Mouse (Mus musculus) CH12.LX (cell line): ENCODE data around the gene Mn1. TPM values are rescaled to one million over a fixed set of nuclear protein-coding genes. Genes with fewer than 3 reads are reported as not detected.

ENCODE experiments used
- DNase-seq: peaks from one replicate; pipeline ENCODE4 v3.0.0-alpha.2; 2013; ENCODE audit errors: extremely low read depth
- H3K27ac ChIP-seq: 2 replicates; pipeline ENCODE4 v1.5.1; 2012; ENCODE audit warnings: low read depth, mild to moderate bottlenecking, control low read depth, moderate library complexity; ENCODE audit not compliant: insufficient read depth
- H3K27me3 ChIP-seq: replicated peaks from 2 replicates; pipeline ENCODE3; 2012; ENCODE audit warnings: inconsistent platforms
- H3K36me3 ChIP-seq, 2 experiments: replicated peaks in 1 of 2; 2 replicates each; pipeline versions ENCODE3 to v1.6.1; 2012; ENCODE audit warnings: inconsistent platforms in 1 of 2, low read length in 1 of 2, mild to moderate bottlenecking in 1 of 2, mixed read lengths in 1 of 2, moderate library complexity in 1 of 2; ENCODE audit not compliant: control insufficient read depth in 1 of 2, insufficient read depth in 1 of 2
- H3K4me1 ChIP-seq, 2 experiments: 2 replicates each; pipeline ENCODE4 v1.6.1; 2012; ENCODE audit warnings: inconsistent platforms in 1 of 2, moderate library complexity in 1 of 2; ENCODE audit not compliant: insufficient read depth in 2 of 2, control insufficient read depth in 1 of 2
- H3K4me2 ChIP-seq: 2 replicates; pipeline ENCODE4 v1.6.1; 2012; ENCODE audit warnings: low read depth, mild to moderate bottlenecking, control low read depth; ENCODE audit not compliant: poor library complexity, insufficient read depth, severe bottlenecking
- H3K4me3 ChIP-seq, 3 experiments: fragments of 150-350 bp in 1 of 3; sonication (generic) in 1 of 3; replicated peaks in 1 of 3; 2 replicates each; pipeline versions ENCODE3 to v1.5.1; 2011 to 2012; ENCODE audit warnings: low read depth in 2 of 3, low read length in 2 of 3, mild to moderate bottlenecking in 2 of 3, moderate library complexity in 2 of 3, control low read depth in 1 of 3, improper control_type of control experiment in 1 of 3, inconsistent platforms in 1 of 3, mixed read lengths in 1 of 3; ENCODE audit not compliant: poor library complexity in 1 of 3
- H3K79me2 ChIP-seq: replicated peaks from 2 replicates; pipeline ENCODE4 v1.6.1; 2012; ENCODE audit warnings: mild to moderate bottlenecking, moderate library complexity; ENCODE audit not compliant: control insufficient read depth, poor library complexity, insufficient read depth, severe bottlenecking; ENCODE audit errors: extremely low read depth
- H3K9ac ChIP-seq: 2 replicates; pipeline ENCODE4 v1.6.1; 2012; ENCODE audit warnings: low read depth, mild to moderate bottlenecking, control low read depth, moderate library complexity; ENCODE audit not compliant: insufficient read depth
- H3K9me3 ChIP-seq: replicated peaks from 2 replicates; pipeline ENCODE3; 2012; ENCODE audit warnings: low read length, inconsistent platforms, mixed read lengths
- CHD1 ChIP-seq: IDR thresholded peaks from 2 replicates; pipeline ENCODE4 v1.6.1; 2012; ENCODE audit warnings: low read depth, low read length, improper control_type of control experiment, inconsistent platforms
- CHD2 ChIP-seq: IDR thresholded peaks from 2 replicates; pipeline ENCODE4 v1.6.1; 2011; ENCODE audit warnings: low read length, improper control_type of control experiment
- CTCF ChIP-seq, 2 experiments: IDR thresholded peaks in 1 of 2; conservative IDR thresholded peaks in 1 of 2; 2 replicates each; pipeline ENCODE4 v1.5.1; 2011 to 2012; ENCODE audit warnings: low read depth in 2 of 2, low read length in 2 of 2, improper control_type of control experiment in 1 of 2, inconsistent platforms in 1 of 2, mild to moderate bottlenecking in 1 of 2, moderate library complexity in 1 of 2
- ELF1 ChIP-seq: IDR thresholded peaks from 2 replicates; pipeline ENCODE4 v1.6.1; 2014; ENCODE audit warnings: low read depth, mild to moderate bottlenecking, inconsistent platforms, low read length, improper control_type of control experiment
- EP300 ChIP-seq: IDR thresholded peaks from 2 replicates; pipeline ENCODE4 v1.6.1; 2011; ENCODE audit warnings: low read length, improper control_type of control experiment
- HCFC1 ChIP-seq: IDR thresholded peaks from 2 replicates; pipeline ENCODE4 v1.6.1; 2012; ENCODE audit warnings: low read depth, mild to moderate bottlenecking, inconsistent platforms, low read length, improper control_type of control experiment
- IRF4 ChIP-seq: IDR thresholded peaks from 2 replicates; pipeline ENCODE4 v1.6.1; 2014; ENCODE audit warnings: low read depth, mild to moderate bottlenecking, inconsistent platforms, low read length, improper control_type of control experiment
- JUN ChIP-seq: IDR thresholded peaks from 2 replicates; pipeline ENCODE4 v1.6.1; 2011; ENCODE audit warnings: low read depth, mild to moderate bottlenecking, low read length, improper control_type of control experiment, moderate library complexity; ENCODE audit not compliant: insufficient read depth
- MAZ ChIP-seq: IDR thresholded peaks from 2 replicates; pipeline ENCODE4 v1.6.1; 2012; ENCODE audit warnings: low read depth, mild to moderate bottlenecking, inconsistent platforms, low read length, improper control_type of control experiment, moderate library complexity
- MYC ChIP-seq: IDR thresholded peaks from 2 replicates; pipeline ENCODE4 v1.6.1; 2011; ENCODE audit warnings: low read depth, mild to moderate bottlenecking, improper control_type of control experiment, low read length
- NELFE ChIP-seq: IDR thresholded peaks from 2 replicates; pipeline ENCODE4 v1.6.1; 2011; ENCODE audit warnings: low read depth, low read length, improper control_type of control experiment
- NRF1 ChIP-seq: IDR thresholded peaks from 2 replicates; pipeline ENCODE4 v1.6.1; 2014; ENCODE audit warnings: low read depth, mild to moderate bottlenecking, inconsistent platforms, low read length, improper control_type of control experiment, moderate library complexity
- PAX5 ChIP-seq: IDR thresholded peaks from 2 replicates; pipeline ENCODE4 v1.6.1; 2012; ENCODE audit warnings: low read length, inconsistent platforms, mixed read lengths
- RAD21 ChIP-seq: IDR thresholded peaks from 2 replicates; pipeline ENCODE4 v1.6.1; 2011; ENCODE audit warnings: low read depth, mild to moderate bottlenecking, low read length, improper control_type of control experiment, moderate library complexity
- TBP ChIP-seq: conservative IDR thresholded peaks from 2 replicates; pipeline ENCODE4 v1.6.1; 2011; ENCODE audit warnings: low read depth, low read length, improper control_type of control experiment
- TCF12 ChIP-seq: IDR thresholded peaks from 2 replicates; pipeline ENCODE4 v1.6.1; 2014; ENCODE audit warnings: low read depth, mild to moderate bottlenecking, inconsistent platforms, low read length, improper control_type of control experiment
- UBTF ChIP-seq: IDR thresholded peaks from 2 replicates; pipeline ENCODE4 v1.6.1; 2012; ENCODE audit warnings: low read depth, mild to moderate bottlenecking, inconsistent platforms, low read length, improper control_type of control experiment, moderate library complexity
- USF1 ChIP-seq: IDR thresholded peaks from 2 replicates; pipeline ENCODE4 v1.6.1; 2014; ENCODE audit warnings: low read depth, mild to moderate bottlenecking, inconsistent platforms, low read length, improper control_type of control experiment
- USF2 ChIP-seq: conservative IDR thresholded peaks from 2 replicates; pipeline ENCODE4 v1.6.1; 2011; ENCODE audit warnings: low read depth, low read length, improper control_type of control experiment
- ZC3H11A ChIP-seq: IDR thresholded peaks from 2 replicates; pipeline ENCODE4 v1.6.1; 2012; ENCODE audit warnings: low read depth, mild to moderate bottlenecking, inconsistent platforms, low read length, improper control_type of control experiment
- ZKSCAN1 ChIP-seq: IDR thresholded peaks from 2 replicates; pipeline ENCODE4 v1.6.1; 2012; ENCODE audit warnings: low read depth, inconsistent platforms, low read length, improper control_type of control experiment, borderline replicate concordance
- dilution Hi-C: fragments of 300-500 bp; cut with MboI; formaldehyde crosslinking; loops from 2 replicates; pipeline ENCODE4 v1.14.3; 2020; ENCODE audit warnings: low sequenced_read_pairs; ENCODE audit not compliant: extremely low pct_unique_long_range_greater_than_20kb, extremely low pct_ligation_motif_present
- in situ Hi-C: fragments of 300-500 bp; cut with MboI; formaldehyde crosslinking; loops from 3 replicates; pipeline ENCODE4 v1.14.3; 2019; ENCODE audit warnings: low sequenced_read_pairs, low pct_ligation_motif_present, low pct_unique_long_range_greater_than_20kb, mixed read lengths
- polyA plus RNA-seq: library from polyadenylated mRNA; unstranded; fragments of >175 nt; gene quantifications from 2 replicates; pipeline ENCODE4 v1.2.1, GENCODE M21; 2012; ENCODE audit warnings: low read depth; ENCODE audit not compliant: insufficient read length
- total RNA-seq, 2 experiments: library from RNA; depleted of rRNA; stranded (reverse); fragments of 300-350 nt in 1 of 2; fragments of >200 nt in 1 of 2; gene quantifications; 2 replicates each; pipeline ENCODE4 v1.2.3; 2012 to 2014

Mn1 gene
- total and polyA plus RNA-seq, 3 experiments: not detected

- dilution Hi-C loops: no loop called here
- Histone ChIP-seq H3K4me3 (no peak overlapping the region), H3K9me3 (peaks cover 64% of the 10 kb centered on the region), H3K79me2 (no peaks in the 10 kb centered on the region), H3K4me2 (no peak overlapping the region), H3K27ac (no peak overlapping the region), H3K27me3 (no peaks in the 10 kb centered on the region), H3K9ac (no peak overlapping the region), H3K36me3 (no peaks in the 10 kb centered on the region), H3K4me1 (no peaks in the 10 kb centered on the region)
- TF ChIP-seq USF1 (no peak), ELF1 (no peak), EP300 (no peak), CHD1 (no peak), IRF4 (no peak), ZKSCAN1 (no peak), RAD21 (no peak), CHD2 (no peak), PAX5 (no peak), MAZ (no peak), JUN (no peak), USF2 (no peak), CTCF (conservative IDR thresholded peaks at IDR 0.05 in 1 of 2, IDR thresholded peaks at IDR 0.05 in 1 of 2; ENCODE audit: low read depth in 2 of 2, low read length in 2 of 2) (no peak)
- no peak for DNase-seq
- in situ Hi-C loops: no loop called here
These were observed 49.3 kb downstream of the Mn1 start for GRCm38 (mm10) chr5:111466429-111466828.

GRCm38 (mm10) chr5:111467699-111468098 is 50.5 kb downstream of the Mn1 start:
- H3K27ac ChIP-seq: no peak overlapping the region
- dilution Hi-C loops: no loop called here
- DNase-seq: no peak
- H3K9ac ChIP-seq: no peak overlapping the region
- H3K79me2 ChIP-seq: no peaks in the 10 kb centered on the region
- H3K4me3 ChIP-seq: no peak overlapping the region
- H3K4me1 ChIP-seq: no peaks in the 10 kb centered on the region
- no peak overlapping the region for H3K4me2 ChIP-seq
- in situ Hi-C loops: no loop called here
- no peaks in the 10 kb centered on the region for H3K36me3 ChIP-seq
- peaks cover 67% of the 10 kb centered on the region for H3K9me3 ChIP-seq
- TF ChIP-seq USF1 (no peak), PAX5 (no peak), NELFE (no peak), TBP (no peak), MYC (no peak), ZC3H11A (no peak), CTCF (conservative IDR thresholded peaks at IDR 0.05 in 1 of 2, IDR thresholded peaks at IDR 0.05 in 1 of 2; ENCODE audit: low read depth in 2 of 2, low read length in 2 of 2) (no peak), UBTF (no peak), IRF4 (no peak), NRF1 (no peak), HCFC1 (no peak), TCF12 (no peak)
- H3K27me3 ChIP-seq: no peaks in the 10 kb centered on the region
